ENCODE assay signal across 29 mouse cellular contexts in genomic region chr12:71766086-71766485, GRCm38 (mm10).
"Had no signal": no experiment of that assay in that cellular context is flagged by ENCODE, and none has a peak within 500 bp of the region (broad histone marks: within the 10 kb centered on the region; RNA-seq: fewer than 3 reads in every experiment).

No protein-coding gene starts in this region.

- DNase-seq: left cerebral cortex, postnatal 4 days; liver; liver, embryonic 13.5 days; liver, postnatal 0 days; lung, adult 2 months; lung, embryonic 14.5 days; lung, postnatal 10 days; lung, postnatal 14 days; lung, postnatal 4 days; midbrain, embryonic 14.5 days had no signal

- H3K27ac ChIP-seq: left cerebral cortex, adult 2 months; limb, embryonic 10.5 days; limb, embryonic 12.5 days; limb, embryonic 13.5 days; limb, embryonic 15.5 days; liver, embryonic 12.5 days; liver, embryonic 13.5 days; liver, embryonic 14.5 days; liver, embryonic 15.5 days; lung, embryonic 15.5 days; macrophage; midbrain, embryonic 12.5 days; midbrain, embryonic 13.5 days; neural tube, embryonic 12.5 days had no signal

- H3K4me3 ChIP-seq: left cerebral cortex, adult 2 months; limb, embryonic 10.5 days; limb, embryonic 12.5 days; limb, embryonic 13.5 days; limb, embryonic 15.5 days; liver, embryonic 12.5 days; liver, embryonic 13.5 days; liver, embryonic 15.5 days; lung, embryonic 15.5 days; megakaryocyte, embryonic 14.5 days; midbrain, embryonic 10.5 days; midbrain, embryonic 12.5 days; midbrain, embryonic 13.5 days; myocyte; neural tube, embryonic 12.5 days had no signal

- H3K4me2 ChIP-seq: limb, embryonic 12.5 days; limb, embryonic 13.5 days; limb, embryonic 15.5 days; liver, embryonic 11.5 days; liver, embryonic 12.5 days; liver, embryonic 13.5 days; liver, embryonic 15.5 days; lung, embryonic 14.5 days; lung, embryonic 15.5 days; midbrain, embryonic 12.5 days; midbrain, embryonic 13.5 days; neural tube, embryonic 12.5 days had no signal

- H3K9me3 ChIP-seq: limb, embryonic 10.5 days; limb, embryonic 12.5 days; limb, embryonic 13.5 days; limb, embryonic 15.5 days; liver, embryonic 12.5 days; liver, embryonic 13.5 days; liver, embryonic 15.5 days; lung, embryonic 15.5 days; midbrain, embryonic 10.5 days; midbrain, embryonic 12.5 days; neural tube, embryonic 12.5 days had no signal

- H3K27me3 ChIP-seq: limb, embryonic 12.5 days; limb, embryonic 15.5 days; liver, embryonic 12.5 days; liver, embryonic 13.5 days; liver, embryonic 15.5 days; lung, embryonic 15.5 days; midbrain, embryonic 12.5 days; neural tube, embryonic 12.5 days had no signal

- H3K36me3 ChIP-seq: limb, embryonic 10.5 days; limb, embryonic 12.5 days; limb, embryonic 13.5 days; limb, embryonic 15.5 days; liver, embryonic 12.5 days; liver, embryonic 13.5 days; liver, embryonic 15.5 days; lung, embryonic 15.5 days; midbrain, embryonic 10.5 days; midbrain, embryonic 12.5 days; midbrain, embryonic 13.5 days; neural tube, embryonic 12.5 days had no signal

- H3K9ac ChIP-seq: limb, embryonic 12.5 days; limb, embryonic 13.5 days; limb, embryonic 15.5 days; liver, embryonic 12.5 days; liver, embryonic 13.5 days; liver, embryonic 14.5 days; liver, embryonic 15.5 days; liver, postnatal 0 days; lung, embryonic 14.5 days; lung, embryonic 15.5 days; midbrain, embryonic 12.5 days; midbrain, embryonic 13.5 days; neural tube, embryonic 12.5 days had no signal

- ATAC-seq: liver, embryonic 12.5 days; liver, postnatal 0 days; lung, postnatal 0 days; midbrain, embryonic 13.5 days; midbrain, embryonic 16.5 days had no signal

- H3K4me1 ChIP-seq: liver, embryonic 13.5 days; lung, embryonic 15.5 days; neural tube, embryonic 12.5 days had no signal
